Mouse (Mus musculus): ENCODE measurements around the gene Hdac11. TPM values are rescaled to one million over a fixed set of nuclear protein-coding genes. Genes with fewer than 3 reads are reported as not detected.

The Hdac11 gene
- polyA plus RNA-seq, 1 experiment from 2014 or later, result 42.1 TPM

GRCm38 (mm10) chr6:91124286-91125227 lies 31.9 kb upstream of the Hdac11 start:
- Histone ChIP-seq H3K27me3 (ENCODE audit: control insufficient read depth, insufficient read depth, low read length) (no peaks in the 10 kb centered on the region), H3K36me3 (ENCODE audit: control insufficient read depth, insufficient read depth, low read length) (no peaks in the 10 kb centered on the region), H3K4me2 (ENCODE audit: low read length) (no peak overlapping the region), H3K4me1 (ENCODE audit: control insufficient read depth, insufficient read depth, low read length) (no peaks in the 10 kb centered on the region), H3K4me3 (replicated peaks; ENCODE audit: low read depth, low read length) (no peak overlapping the region), H3K27ac (replicated peaks; ENCODE audit: low read depth, low read length) (no peak overlapping the region), H3K9me3 (ENCODE audit: control insufficient read depth, low read length) (no peaks in the 10 kb centered on the region), H3K9ac (replicated peaks; ENCODE audit: low read length) (no peak overlapping the region)
- ATAC-seq (ENCODE audit: low FRiP score, low TSS enrichment), result no peak
- whole genome bisulfite sequencing, result 35% methylated on average over 7 of the region's 7 CpGs
- peak; percentile 61 for DNase-seq

GRCm38 (mm10) chr6:91125228-91125585 lies 31.3 kb upstream of the Hdac11 start:
- Histone ChIP-seq H3K9me3 (ENCODE audit: control insufficient read depth, low read length) (no peaks in the 10 kb centered on the region), H3K36me3 (ENCODE audit: control insufficient read depth, insufficient read depth, low read length) (no peaks in the 10 kb centered on the region), H3K4me1 (ENCODE audit: control insufficient read depth, insufficient read depth, low read length) (no peaks in the 10 kb centered on the region), H3K4me3 (replicated peaks; ENCODE audit: low read depth, low read length) (no peak overlapping the region), H3K4me2 (ENCODE audit: low read length) (no peak overlapping the region), H3K27ac (replicated peaks; ENCODE audit: low read depth, low read length) (no peak overlapping the region), H3K27me3 (ENCODE audit: control insufficient read depth, insufficient read depth, low read length) (no peaks in the 10 kb centered on the region), H3K9ac (replicated peaks; ENCODE audit: low read length) (no peak overlapping the region)
- no peak for DNase-seq
- 89% methylated on average over 2 of the region's 2 CpGs for WGBS
- no peak for ATAC-seq (ENCODE audit: low FRiP score, low TSS enrichment)

- Histone ChIP-seq H3K36me3 (ENCODE audit: control insufficient read depth, insufficient read depth, low read length) (no peaks in the 10 kb centered on the region), H3K27me3 (ENCODE audit: control insufficient read depth, insufficient read depth, low read length) (no peaks in the 10 kb centered on the region), H3K4me3 (replicated peaks; ENCODE audit: low read depth, low read length) (no peak overlapping the region), H3K9ac (replicated peaks; ENCODE audit: low read length) (no peak overlapping the region), H3K4me1 (ENCODE audit: control insufficient read depth, insufficient read depth, low read length) (no peaks in the 10 kb centered on the region), H3K27ac (replicated peaks; ENCODE audit: low read depth, low read length) (no peak overlapping the region), H3K9me3 (ENCODE audit: control insufficient read depth, low read length) (no peaks in the 10 kb centered on the region), H3K4me2 (ENCODE audit: low read length) (no peak overlapping the region)
- DNase-seq (no peak), ATAC-seq (ENCODE audit: low FRiP score, low TSS enrichment) (no peak)
- WGBS, result 44% methylated on average over 4 of the region's 4 CpGs
These were observed 27.5 kb upstream of the Hdac11 start for GRCm38 (mm10) chr6:91128996-91129395.

GRCm38 (mm10) chr6:91130856-91131255 lies 25.6 kb upstream of the Hdac11 start:
- Histone ChIP-seq H3K4me2 (ENCODE audit: low read length) (no peak overlapping the region), H3K9ac (replicated peaks; ENCODE audit: low read length) (no peak overlapping the region), H3K9me3 (ENCODE audit: control insufficient read depth, low read length) (no peaks in the 10 kb centered on the region), H3K27me3 (ENCODE audit: control insufficient read depth, insufficient read depth, low read length) (no peaks in the 10 kb centered on the region), H3K4me3 (replicated peaks; ENCODE audit: low read depth, low read length) (no peak overlapping the region), H3K27ac (replicated peaks; ENCODE audit: low read depth, low read length) (no peak overlapping the region), H3K36me3 (ENCODE audit: control insufficient read depth, insufficient read depth, low read length) (no peaks in the 10 kb centered on the region), H3K4me1 (ENCODE audit: control insufficient read depth, insufficient read depth, low read length) (no peaks in the 10 kb centered on the region)
- ATAC-seq (ENCODE audit: low FRiP score, low TSS enrichment), result no peak
- 58% methylated on average over 1 of the region's 1 CpGs for WGBS
- DNase-seq, result no peak

GRCm38 (mm10) chr6:91137343-91137956 lies 19.0 kb upstream of the Hdac11 start:
- H3K27me3 ChIP-seq (ENCODE audit: control insufficient read depth, insufficient read depth, low read length), result no peaks in the 10 kb centered on the region
- no peak overlapping the region for H3K9ac ChIP-seq (replicated peaks; ENCODE audit: low read length)
- 73% methylated on average over 10 of the region's 10 CpGs for WGBS
- H3K36me3 ChIP-seq (ENCODE audit: control insufficient read depth, insufficient read depth, low read length), result no peaks in the 10 kb centered on the region
- H3K4me2 ChIP-seq (ENCODE audit: low read length), result no peak overlapping the region
- no peak for DNase-seq
- no peaks in the 10 kb centered on the region for H3K9me3 ChIP-seq (ENCODE audit: control insufficient read depth, low read length)
- H3K27ac ChIP-seq (replicated peaks; ENCODE audit: low read depth, low read length), result no peak overlapping the region
- H3K4me3 ChIP-seq (replicated peaks; ENCODE audit: low read depth, low read length), result no peak overlapping the region
- H3K4me1 ChIP-seq (ENCODE audit: control insufficient read depth, insufficient read depth, low read length), result no peaks in the 10 kb centered on the region
- ATAC-seq (ENCODE audit: low FRiP score, low TSS enrichment), result no peak

- Histone ChIP-seq H3K4me2 (ENCODE audit: low read length) (no peak overlapping the region), H3K27ac (replicated peaks; ENCODE audit: low read depth, low read length) (no peak overlapping the region), H3K4me3 (replicated peaks; ENCODE audit: low read depth, low read length) (no peak overlapping the region), H3K9ac (replicated peaks; ENCODE audit: low read length) (no peak overlapping the region), H3K4me1 (ENCODE audit: control insufficient read depth, insufficient read depth, low read length) (peaks cover 4% of the 10 kb centered on the region; the same call in 1 of the 2 replicates), H3K36me3 (ENCODE audit: control insufficient read depth, insufficient read depth, low read length) (no peaks in the 10 kb centered on the region), H3K27me3 (ENCODE audit: control insufficient read depth, insufficient read depth, low read length) (no peaks in the 10 kb centered on the region), H3K9me3 (ENCODE audit: control insufficient read depth, low read length) (no peaks in the 10 kb centered on the region)
- no peak for ATAC-seq (ENCODE audit: low FRiP score, low TSS enrichment)
- 30% methylated on average over 4 of the region's 4 CpGs for WGBS
- peak; percentile 84 for DNase-seq
These were observed 16.6 kb upstream of the Hdac11 start for GRCm38 (mm10) chr6:91139846-91140245.

- Histone ChIP-seq H3K36me3 (ENCODE audit: control insufficient read depth, insufficient read depth, low read length) (no peaks in the 10 kb centered on the region), H3K4me1 (ENCODE audit: control insufficient read depth, insufficient read depth, low read length) (peaks cover 37% of the 10 kb centered on the region), H3K4me2 (ENCODE audit: low read length) (no peak overlapping the region), H3K4me3 (replicated peaks; ENCODE audit: low read depth, low read length) (no peak overlapping the region), H3K27ac (replicated peaks; ENCODE audit: low read depth, low read length) (peak overlapping the region; percentile 38; the same call in 1 of the 2 replicates), H3K27me3 (ENCODE audit: control insufficient read depth, insufficient read depth, low read length) (no peaks in the 10 kb centered on the region), H3K9ac (replicated peaks; ENCODE audit: low read length) (no peak overlapping the region), H3K9me3 (ENCODE audit: control insufficient read depth, low read length) (no peaks in the 10 kb centered on the region)
- ATAC-seq (ENCODE audit: low FRiP score, low TSS enrichment) (no peak), DNase-seq (no peak)
- 50% methylated on average over 3 of the region's 3 CpGs for WGBS
These were observed 11.4 kb upstream of the Hdac11 start for GRCm38 (mm10) chr6:91145056-91145455.

- Histone ChIP-seq H3K36me3 (ENCODE audit: control insufficient read depth, insufficient read depth, low read length) (no peaks in the 10 kb centered on the region), H3K27ac (replicated peaks; ENCODE audit: low read depth, low read length) (peak overlapping the region; percentile 85; the same call in 1 of the 2 replicates), H3K4me1 (ENCODE audit: control insufficient read depth, insufficient read depth, low read length) (peaks cover 37% of the 10 kb centered on the region), H3K27me3 (ENCODE audit: control insufficient read depth, insufficient read depth, low read length) (no peaks in the 10 kb centered on the region), H3K9ac (replicated peaks; ENCODE audit: low read length) (no peak overlapping the region), H3K4me2 (ENCODE audit: low read length) (no peak overlapping the region), H3K9me3 (ENCODE audit: control insufficient read depth, low read length) (no peaks in the 10 kb centered on the region), H3K4me3 (replicated peaks; ENCODE audit: low read depth, low read length) (no peak overlapping the region)
- ATAC-seq (ENCODE audit: low FRiP score, low TSS enrichment) (no peak), DNase-seq (no peak)
- 69% methylated on average over 5 of the region's 5 CpGs for WGBS
These were observed 10.9 kb upstream of the Hdac11 start for GRCm38 (mm10) chr6:91145572-91145971.

All from midbrain, embryonic 14.5 days (tissue).